21 mouse cellular contexts compared by ENCODE assay signal in the genomic region with DNA sequence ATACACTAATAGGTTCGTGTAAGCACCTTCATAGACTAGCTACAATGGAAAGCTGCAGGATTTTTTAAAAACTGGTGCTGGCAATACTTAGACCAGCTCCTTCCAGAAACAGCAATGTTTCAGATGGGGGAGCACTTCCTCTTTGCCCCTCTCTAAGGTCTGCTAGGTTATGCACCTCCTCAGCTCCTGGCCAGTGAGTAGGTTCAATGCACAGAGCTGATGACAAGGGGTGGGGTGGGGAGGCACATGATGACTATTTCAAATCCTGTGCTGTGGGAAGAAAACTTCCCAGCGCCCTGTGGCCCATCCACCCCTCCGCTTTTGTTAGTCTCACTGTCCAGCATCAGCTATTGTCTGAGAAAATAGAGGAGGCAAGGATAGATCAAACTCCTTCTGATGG.
DNase-seq lines count a peak whose midpoint lies in the region; ATAC-seq and TF ChIP-seq lines count a peak whose summit lies in the region.
"Had no signal": no experiment of that assay in that cellular context is flagged by ENCODE, and none has a peak within 500 bp of the region (broad histone marks: within the 10 kb centered on the region; RNA-seq: fewer than 3 reads in every experiment).

No protein-coding gene starts in this region.

- no peak overlapping the region for H3K4me3 ChIP-seq in thymus, adult 2 months (ENCODE audit: control insufficient read depth, insufficient read depth, low read length)
- no peak overlapping the region for H3K4me3 ChIP-seq in CH12.LX (replicated peaks in 1 of 3; ENCODE audit: low read depth in 2 of 3, low read length in 2 of 3, poor library complexity in 1 of 3)
- H3K4me3 ChIP-seq in embryonic facial prominence, embryonic 14.5 days (ENCODE audit: low read depth, low read length): no peak overlapping the region
- H3K4me3 ChIP-seq: forebrain, embryonic 12.5 days; heart, embryonic 10.5 days; hindbrain, embryonic 12.5 days had no signal

- TF ChIP-seq POLR2A in thymus, adult 2 months (IDR thresholded peaks at IDR 0.05; ENCODE audit: control insufficient read depth, extremely low read depth, insufficient read depth, low read length, poor library complexity): no peak
- no peak for TF ChIP-seq POLR2A in CH12.LX (IDR thresholded peaks at IDR 0.05; ENCODE audit: low read depth, low read length)

- H3K36me3 ChIP-seq in thymus, adult 2 months (ENCODE audit: control insufficient read depth, insufficient read depth, low read length): no peaks in the 10 kb centered on the region
- H3K36me3 ChIP-seq in CH12.LX (replicated peaks in 1 of 2; ENCODE audit: control insufficient read depth in 1 of 2, insufficient read depth in 1 of 2, low read length in 1 of 2): no peaks in the 10 kb centered on the region
- H3K36me3 ChIP-seq in embryonic facial prominence, embryonic 14.5 days (ENCODE audit: control insufficient read depth, insufficient read depth, low read length): no peaks in the 10 kb centered on the region
- H3K36me3 ChIP-seq: forebrain, embryonic 12.5 days; heart, embryonic 10.5 days; hindbrain, embryonic 12.5 days had no signal

- H3K9me3 ChIP-seq in CH12.LX (replicated peaks; ENCODE audit: low read length): peaks cover 4% of the 10 kb centered on the region
- no peaks in the 10 kb centered on the region for H3K9me3 ChIP-seq in embryonic facial prominence, embryonic 14.5 days (ENCODE audit: control insufficient read depth, low read length)
- H3K9me3 ChIP-seq: forebrain, embryonic 12.5 days; heart, embryonic 10.5 days had no signal

- in situ Hi-C loops in CH12.LX (cut with MboI; ENCODE audit: low pct_ligation_motif_present, low pct_unique_long_range_greater_than_20kb, low sequenced_read_pairs): no loop called here

- DNase-seq in thymus, adult 2 months: peak; percentile 8
- no peak for DNase-seq in thymus, postnatal 25 days
- DNase-seq in CH12.LX (ENCODE audit: extremely low read depth) (peak; percentile 36), liver (no peak)
- no peak for DNase-seq in embryonic facial prominence, embryonic 14.5 days (ENCODE audit: low spot score)
- no peak for DNase-seq in cerebellum, adult 9-10 months
- DNase-seq: adrenal gland, postnatal 14 days; cerebellum, adult 18-20 months; cerebellum, postnatal 10 days; gastrocnemius, postnatal 10 days; heart, adult 18-20 months; heart, postnatal 10 days; heart, postnatal 4 days had no signal

- 75% methylated on average over 3 of the region's 3 CpGs for WGBS in thymus, adult 2 months
- 86% methylated on average over 3 of the region's 3 CpGs for WGBS in embryonic facial prominence, embryonic 14.5 days

- H3K4me2 ChIP-seq in CH12.LX (ENCODE audit: insufficient read depth, low read depth, poor library complexity, severe bottlenecking): peak overlapping the region; percentile 97
- no peak overlapping the region for H3K4me2 ChIP-seq in embryonic facial prominence, embryonic 14.5 days (ENCODE audit: low read depth, low read length)
- H3K4me2 ChIP-seq: forebrain, embryonic 12.5 days; hindbrain, embryonic 12.5 days had no signal

- TF ChIP-seq RAD21 in CH12.LX (IDR thresholded peaks at IDR 0.05; ENCODE audit: low read depth, low read length): no peak

- no peak overlapping the region for H3K9ac ChIP-seq in CH12.LX (ENCODE audit: insufficient read depth, low read depth)
- no peak overlapping the region for H3K9ac ChIP-seq in embryonic facial prominence, embryonic 14.5 days (ENCODE audit: low read depth, low read length)
- H3K9ac ChIP-seq: forebrain, embryonic 12.5 days; hindbrain, embryonic 12.5 days had no signal

- TF ChIP-seq CTCF in thymus, adult 2 months (IDR thresholded peaks at IDR 0.05; ENCODE audit: borderline replicate concordance, control insufficient read depth, extremely low read depth, insufficient read depth, low read length, poor library complexity): no peak
- TF ChIP-seq CTCF in CH12.LX (conservative IDR thresholded peaks at IDR 0.05 in 1 of 2, IDR thresholded peaks at IDR 0.05 in 1 of 2; ENCODE audit: low read depth in 2 of 2, low read length in 2 of 2): no peak

- H3K79me2 ChIP-seq in CH12.LX (replicated peaks; ENCODE audit: control insufficient read depth, extremely low read depth, insufficient read depth, poor library complexity, severe bottlenecking): no peaks in the 10 kb centered on the region

- H3K4me1 ChIP-seq in thymus, adult 2 months (replicated peaks; ENCODE audit: control insufficient read depth, insufficient read depth, low read length): peaks cover 19% of the 10 kb centered on the region
- peaks cover 14 to 48% of the 10 kb centered on the region in 2 experiments for H3K4me1 ChIP-seq in CH12.LX (ENCODE audit: control insufficient read depth in 1 of 2, insufficient read depth in 2 of 2)
- H3K4me1 ChIP-seq in embryonic facial prominence, embryonic 14.5 days (ENCODE audit: control insufficient read depth, insufficient read depth, low read length): 0 out of 2 replicates have a peak, but pooled peaks cover 5% of the 10 kb centered on the region
- H3K4me1 ChIP-seq: forebrain, embryonic 12.5 days; heart, embryonic 10.5 days; hindbrain, embryonic 12.5 days had no signal

- dilution Hi-C loops in CH12.LX (cut with MboI; ENCODE audit: extremely low pct_ligation_motif_present, extremely low pct_unique_long_range_greater_than_20kb, low sequenced_read_pairs): no loop called here

- peak; percentile 72; the same call in 1 of the 2 replicates for ATAC-seq in embryonic facial prominence, embryonic 14.5 days (ENCODE audit: low read depth)
- ATAC-seq: activated CD4-positive, CD25-positive, alpha-beta regulatory T cell, adult 4 months; CD4-positive, CD25-positive, alpha-beta regulatory T cell, adult 4 months; forebrain, embryonic 16.5 days; hindbrain, embryonic 16.5 days; Patski had no signal

- H3K27ac ChIP-seq in thymus, adult 2 months (ENCODE audit: control insufficient read depth, insufficient read depth, low read length): peak overlapping the region; percentile 9; the same call in 1 of the 2 replicates
- H3K27ac ChIP-seq in CH12.LX (ENCODE audit: insufficient read depth, low read depth): no peak overlapping the region
- H3K27ac ChIP-seq in embryonic facial prominence, embryonic 14.5 days (replicated peaks; ENCODE audit: low read depth, low read length): no peak overlapping the region
- H3K27ac ChIP-seq: forebrain, embryonic 12.5 days; heart, embryonic 10.5 days; hindbrain, embryonic 12.5 days had no signal

- no peak; the same call in 1 of the 2 replicates for TF ChIP-seq EP300 in CH12.LX (IDR thresholded peaks at IDR 0.05; ENCODE audit: low read length)

- H3K27me3 ChIP-seq in thymus, adult 2 months (ENCODE audit: control insufficient read depth, insufficient read depth, low read length): no peaks in the 10 kb centered on the region
- H3K27me3 ChIP-seq in CH12.LX (replicated peaks): no peaks in the 10 kb centered on the region
- no peaks in the 10 kb centered on the region for H3K27me3 ChIP-seq in embryonic facial prominence, embryonic 14.5 days (replicated peaks; ENCODE audit: control insufficient read depth, insufficient read depth, low read length)
- H3K27me3 ChIP-seq: forebrain, embryonic 12.5 days; hindbrain, embryonic 12.5 days had no signal

TF ChIP-seq in CH12.LX, 34 proteins besides CTCF, POLR2A, EP300 and RAD21:
- TF ChIP-seq BHLHE40 (IDR thresholded peaks at IDR 0.05; ENCODE audit: low read depth, low read length) (no peak), IRF4 (IDR thresholded peaks at IDR 0.05; ENCODE audit: low read depth, low read length) (no peak), MYC (IDR thresholded peaks at IDR 0.05; ENCODE audit: low read depth, low read length) (no peak), USF2 (conservative IDR thresholded peaks at IDR 0.05; ENCODE audit: low read depth, low read length) (no peak), SMC3 (IDR thresholded peaks at IDR 0.05; ENCODE audit: low read depth, low read length) (no peak), PAX5 (IDR thresholded peaks at IDR 0.05; ENCODE audit: low read length) (no peak), TCF12 (IDR thresholded peaks at IDR 0.05; ENCODE audit: low read depth, low read length) (no peak), ZC3H11A (IDR thresholded peaks at IDR 0.05; ENCODE audit: low read depth, low read length) (no peak), ETS1 (conservative IDR thresholded peaks at IDR 0.05; ENCODE audit: low read depth, low read length) (no peak), HCFC1 (IDR thresholded peaks at IDR 0.05; ENCODE audit: low read depth, low read length) (no peak), USF1 (IDR thresholded peaks at IDR 0.05; ENCODE audit: low read depth, low read length) (no peak), ELF1 (IDR thresholded peaks at IDR 0.05; ENCODE audit: low read depth, low read length) (no peak)
TF ChIP-seq in CH12.LX: peak in this region for 0.

Comparison
In these comparisons a context has a peak if more than half of its experiments do, and no peak if none do; other contexts are left out.
1. DNase-seq: peak in thymus, adult 2 months (single experiment) and CH12.LX (single experiment); none in thymus, postnatal 25 days (single experiment), embryonic facial prominence, embryonic 14.5 days (single experiment), cerebellum, adult 9-10 months (single experiment) and liver (single experiment).